Mouse (Mus musculus) heart, embryonic 15.5 days (tissue): Measurements from ENCODE around the gene Nup37. TPM values are rescaled to one million over a fixed set of nuclear protein-coding genes. Genes with fewer than 3 reads are reported as not detected.

ENCODE experiments used
- ATAC-seq: fragments of 200-750 bp; cut with Nextera tagmentation; replicated peaks from 2 replicates; pipeline ENCODE4 v1.8.0; 2017; ENCODE audit warnings: low read depth, moderate TSS enrichment; ENCODE audit not compliant: insufficient number of reproducible peaks, insufficient read depth, low FRiP score
- H3K27ac ChIP-seq: fragments of 300-500 bp; sonication (generic); 2 replicates; pipeline ENCODE4 v1.5.1; 2015; ENCODE audit warnings: mild to moderate bottlenecking, inconsistent platforms
- H3K27me3 ChIP-seq: fragments of 300-500 bp; sonication (generic); 2 replicates; pipeline ENCODE4 v1.6.1; 2015; ENCODE audit warnings: inconsistent platforms
- H3K36me3 ChIP-seq: fragments of 300-500 bp; sonication (generic); 2 replicates; pipeline ENCODE4 v1.6.1; 2015; ENCODE audit warnings: mild to moderate bottlenecking, inconsistent platforms
- H3K4me1 ChIP-seq: fragments of 300-500 bp; sonication (generic); replicated peaks from 2 replicates; pipeline ENCODE4 v1.6.1; 2015; ENCODE audit warnings: inconsistent platforms
- H3K4me2 ChIP-seq: fragments of 300-500 bp; sonication (generic); 2 replicates; pipeline ENCODE4 v1.6.1; 2015; ENCODE audit warnings: inconsistent platforms, mild to moderate bottlenecking, moderate library complexity
- H3K4me3 ChIP-seq: fragments of 300-500 bp; sonication (generic); 2 replicates; pipeline ENCODE4 v1.5.1; 2015; ENCODE audit warnings: mild to moderate bottlenecking, inconsistent platforms
- H3K9ac ChIP-seq: fragments of 300-500 bp; sonication (generic); 2 replicates; pipeline ENCODE4 v1.6.1; 2015; ENCODE audit warnings: mild to moderate bottlenecking, inconsistent platforms
- H3K9me3 ChIP-seq: fragments of 300-500 bp; sonication (generic); replicated peaks from 2 replicates; pipeline ENCODE4 v1.6.1; 2016; ENCODE audit warnings: inconsistent platforms
- WGBS: fragments of 180-500 bp; shearing (Covaris S2); methylation state at CpG from one replicate; pipeline ENCODE4 v1.1.7; 2015; ENCODE audit warnings: mixed read lengths; 5-methylcytosine and 5-hydroxymethylcytosine counted together
- polyA plus RNA-seq: library from polyadenylated mRNA; unstranded; fragments of >200 nt; fragmentation: Nextera tagmentation; extraction: Ambion mirVana; gene quantifications from 2 replicates; pipeline ENCODE4 v1.2.1, GENCODE M21; 2015

Nup37 gene
- polyA plus RNA-seq, 1 experiment from 2014 or later = 31.8 TPM

- H3K4me3 ChIP-seq = no peak overlapping the region
- no peak overlapping the region for H3K27ac ChIP-seq
- H3K4me2 ChIP-seq = no peak overlapping the region
- H3K36me3 ChIP-seq = no peaks in the 10 kb centered on the region
- H3K4me1 ChIP-seq = no peaks in the 10 kb centered on the region
- no peaks in the 10 kb centered on the region for H3K9me3 ChIP-seq
- no peak for ATAC-seq
- no peak overlapping the region for H3K9ac ChIP-seq
- no peaks in the 10 kb centered on the region for H3K27me3 ChIP-seq
- 90% methylated on average over 2 of the region's 2 CpGs for WGBS
Observed at GRCm38 (mm10) chr10:88227962-88228361, 81.2 kb downstream of the Nup37 start.

Other genes with a start within 250 kb of the Nup37 start
- 0.41 and 0.45 TPM in 2 replicates for gene Pmch, start 55.9 kb upstream of the Nup37 start, polyA plus RNA-seq
- 8.7 and 9.8 TPM in 2 replicates for gene Parpbp, start 51 bp upstream of the Nup37 start, polyA plus RNA-seq
- gene Washc3, start 54.1 kb downstream of the Nup37 start, polyA plus RNA-seq = 45.6 and 48.3 TPM in 2 replicates
- 3.2 and 5.9 TPM in 2 replicates for gene Dram1, start 232.1 kb downstream of the Nup37 start, polyA plus RNA-seq
- 7.5 and 10.5 TPM in 2 replicates for gene Gnptab, start 232.1 kb downstream of the Nup37 start, polyA plus RNA-seq